Mouse (Mus musculus): ENCODE measurements at regions not wholly inside any gene's neighbourhood (a gene's known extent, or its start where the extent isn't known, plus 50 kb on each side); places are given as distances from the start of the nearest gene placed in this dataset.
A peak's percentile ranks its signal among the peaks of the same experiment; 100 is the strongest.

- 87% methylated on average over 5 of the region's 5 CpGs for WGBS
- no peaks in the 10 kb centered on the region for H3K27me3 ChIP-seq
- no peak for ATAC-seq (ENCODE audit: low FRiP score)
- H3K4me3 ChIP-seq, result no peak overlapping the region
- H3K36me3 ChIP-seq, result no peaks in the 10 kb centered on the region
- no peak overlapping the region for H3K9ac ChIP-seq
- H3K4me2 ChIP-seq (replicated peaks), result no peak overlapping the region
- no peaks in the 10 kb centered on the region for H3K4me1 ChIP-seq
- no peaks in the 10 kb centered on the region for H3K9me3 ChIP-seq (replicated peaks)
- H3K27ac ChIP-seq, result no peak overlapping the region
These were observed 220.7 kb upstream of the Ptger4 start for GRCm38 (mm10) chr15:5464732-5465131.

GRCm38 (mm10) chr15:5468535-5469073 lies 224.6 kb upstream of the Ptger4 start:
- H3K27me3 ChIP-seq, result no peaks in the 10 kb centered on the region
- 50% methylated on average over 3 of the region's 3 CpGs for WGBS
- 0 out of 2 replicates have a peak, but pooled peaks have one; percentile 26 for ATAC-seq (ENCODE audit: low FRiP score)
- H3K27ac ChIP-seq, result no peak overlapping the region
- no peaks in the 10 kb centered on the region for H3K9me3 ChIP-seq (replicated peaks)
- no peaks in the 10 kb centered on the region for H3K36me3 ChIP-seq
- no peaks in the 10 kb centered on the region for H3K4me1 ChIP-seq
- no peak overlapping the region for H3K4me3 ChIP-seq
- no peak overlapping the region for H3K4me2 ChIP-seq (replicated peaks)
- H3K9ac ChIP-seq, result no peak overlapping the region

GRCm38 (mm10) chr15:5475389-5475995 lies 231.5 kb upstream of the Ptger4 start:
- Histone ChIP-seq H3K9me3 (replicated peaks) (no peaks in the 10 kb centered on the region), H3K36me3 (no peaks in the 10 kb centered on the region), H3K27ac (no peak overlapping the region), H3K4me1 (no peaks in the 10 kb centered on the region), H3K9ac (no peak overlapping the region), H3K4me3 (no peak overlapping the region), H3K27me3 (no peaks in the 10 kb centered on the region), H3K4me2 (replicated peaks) (no peak overlapping the region)
- WGBS, result 79% methylated on average over 1 of the region's 1 CpGs
- ATAC-seq (ENCODE audit: low FRiP score), result no peak

- H3K4me2 ChIP-seq (replicated peaks), result no peak overlapping the region
- no peaks in the 10 kb centered on the region for H3K4me1 ChIP-seq
- no peaks in the 10 kb centered on the region for H3K9me3 ChIP-seq (replicated peaks)
- no peaks in the 10 kb centered on the region for H3K36me3 ChIP-seq
- no peaks in the 10 kb centered on the region for H3K27me3 ChIP-seq
- no peak overlapping the region for H3K9ac ChIP-seq
- no peak for ATAC-seq (ENCODE audit: low FRiP score)
- no peak overlapping the region for H3K27ac ChIP-seq
- H3K4me3 ChIP-seq, result no peak overlapping the region
- 81% methylated on average over 3 of the region's 3 CpGs for WGBS
These were observed 249.3 kb upstream of the Ptger4 start for GRCm38 (mm10) chr15:5493286-5493685.

GRCm38 (mm10) chr15:5495187-5495849 lies 251.3 kb upstream of the Ptger4 start:
- no peak overlapping the region for H3K4me2 ChIP-seq (replicated peaks)
- no peaks in the 10 kb centered on the region for H3K36me3 ChIP-seq
- H3K27me3 ChIP-seq, result no peaks in the 10 kb centered on the region
- no peaks in the 10 kb centered on the region for H3K9me3 ChIP-seq (replicated peaks)
- WGBS, result 90% methylated on average over 8 of the region's 8 CpGs
- H3K27ac ChIP-seq, result no peak overlapping the region
- no peaks in the 10 kb centered on the region for H3K4me1 ChIP-seq
- ATAC-seq (ENCODE audit: low FRiP score), result no peak
- H3K4me3 ChIP-seq, result no peak overlapping the region
- no peak overlapping the region for H3K9ac ChIP-seq

GRCm38 (mm10) chr15:5495954-5496353 lies 252.0 kb upstream of the Ptger4 start:
- H3K9ac ChIP-seq, result no peak overlapping the region
- no peak for ATAC-seq (ENCODE audit: low FRiP score)
- no peak overlapping the region for H3K4me3 ChIP-seq
- no peaks in the 10 kb centered on the region for H3K4me1 ChIP-seq
- no peak overlapping the region for H3K4me2 ChIP-seq (replicated peaks)
- no peak overlapping the region for H3K27ac ChIP-seq
- H3K36me3 ChIP-seq, result no peaks in the 10 kb centered on the region
- WGBS, result 84% methylated on average over 2 of the region's 2 CpGs
- H3K27me3 ChIP-seq, result no peaks in the 10 kb centered on the region
- H3K9me3 ChIP-seq (replicated peaks), result no peaks in the 10 kb centered on the region

- Histone ChIP-seq H3K9ac (no peak overlapping the region), H3K4me3 (no peak overlapping the region), H3K9me3 (replicated peaks) (no peaks in the 10 kb centered on the region), H3K27me3 (no peaks in the 10 kb centered on the region), H3K4me2 (replicated peaks) (no peak overlapping the region), H3K27ac (no peak overlapping the region), H3K4me1 (no peaks in the 10 kb centered on the region), H3K36me3 (no peaks in the 10 kb centered on the region)
- 92% methylated on average over 3 of the region's 3 CpGs for WGBS
- no peak for ATAC-seq (ENCODE audit: low FRiP score)
These were observed 260.5 kb upstream of the Ptger4 start for GRCm38 (mm10) chr15:5504502-5504901.

GRCm38 (mm10) chr15:5506848-5507544 lies 263.0 kb upstream of the Ptger4 start:
- H3K4me1 ChIP-seq, result no peaks in the 10 kb centered on the region
- no peak overlapping the region for H3K4me2 ChIP-seq (replicated peaks)
- no peak overlapping the region for H3K27ac ChIP-seq
- no peak for ATAC-seq (ENCODE audit: low FRiP score)
- no peak overlapping the region for H3K9ac ChIP-seq
- H3K36me3 ChIP-seq, result no peaks in the 10 kb centered on the region
- H3K9me3 ChIP-seq (replicated peaks), result no peaks in the 10 kb centered on the region
- no peak overlapping the region for H3K4me3 ChIP-seq
- 88% methylated on average over 5 of the region's 5 CpGs for WGBS
- no peaks in the 10 kb centered on the region for H3K27me3 ChIP-seq

- H3K9ac ChIP-seq, result no peak overlapping the region
- no peak overlapping the region for H3K4me3 ChIP-seq
These were observed 263.5 kb upstream of the Ptger4 start for GRCm38 (mm10) chr15:5507545-5507913.

GRCm38 (mm10) chr15:5510056-5510455 lies 266.1 kb upstream of the Ptger4 start:
- no peaks in the 10 kb centered on the region for H3K9me3 ChIP-seq (replicated peaks)
- no peak overlapping the region for H3K4me3 ChIP-seq
- no peak overlapping the region for H3K9ac ChIP-seq
- no peak for ATAC-seq (ENCODE audit: low FRiP score)
- no peak overlapping the region for H3K4me2 ChIP-seq (replicated peaks)
- H3K27ac ChIP-seq, result no peak overlapping the region
- WGBS, result 65% methylated on average over 3 of the region's 3 CpGs
- H3K4me1 ChIP-seq, result no peaks in the 10 kb centered on the region
- H3K36me3 ChIP-seq, result no peaks in the 10 kb centered on the region
- H3K27me3 ChIP-seq, result no peaks in the 10 kb centered on the region

More at GRCm38 (mm10) chr15:5507545-5507913, 263.5 kb upstream of the Ptger4 start:
- 88% methylated on average over 3 of the region's 3 CpGs for WGBS
- Histone ChIP-seq H3K27me3 (no peaks in the 10 kb centered on the region), H3K4me2 (replicated peaks) (no peak overlapping the region), H3K27ac (no peak overlapping the region), H3K9me3 (replicated peaks) (no peaks in the 10 kb centered on the region), H3K36me3 (no peaks in the 10 kb centered on the region), H3K4me1 (no peaks in the 10 kb centered on the region)
- ATAC-seq (ENCODE audit: low FRiP score), result no peak

- no peak overlapping the region for H3K4me3 ChIP-seq
- no peak overlapping the region for H3K4me2 ChIP-seq (replicated peaks)
- 92% methylated on average over 3 of the region's 3 CpGs for WGBS
- no peak overlapping the region for H3K9ac ChIP-seq
- H3K4me1 ChIP-seq, result no peaks in the 10 kb centered on the region
- no peak for ATAC-seq (ENCODE audit: low FRiP score)
- no peaks in the 10 kb centered on the region for H3K9me3 ChIP-seq (replicated peaks)
- no peaks in the 10 kb centered on the region for H3K27me3 ChIP-seq
- H3K27ac ChIP-seq, result no peak overlapping the region
- no peaks in the 10 kb centered on the region for H3K36me3 ChIP-seq
These were observed 267.1 kb upstream of the Ptger4 start for GRCm38 (mm10) chr15:5511046-5511445.

GRCm38 (mm10) chr15:5512546-5512945 lies 268.6 kb upstream of the Ptger4 start:
- H3K27ac ChIP-seq, result no peak overlapping the region
- WGBS, result 87% methylated on average over 5 of the region's 5 CpGs

More at GRCm38 (mm10) chr15:5512546-5512945, 268.6 kb upstream of the Ptger4 start:
- H3K4me1 ChIP-seq, result no peaks in the 10 kb centered on the region
- no peaks in the 10 kb centered on the region for H3K9me3 ChIP-seq (replicated peaks)
- no peak overlapping the region for H3K4me3 ChIP-seq
- ATAC-seq (ENCODE audit: low FRiP score), result no peak
- H3K4me2 ChIP-seq (replicated peaks), result no peak overlapping the region
- H3K27me3 ChIP-seq, result no peaks in the 10 kb centered on the region
- H3K9ac ChIP-seq, result no peak overlapping the region
- no peaks in the 10 kb centered on the region for H3K36me3 ChIP-seq

Measured in hindbrain, embryonic 12.5 days (tissue).